Mouse (Mus musculus) central nervous system, embryonic 18 days (tissue): Measurements from ENCODE around the gene Gpc3. TPM values are rescaled to one million over a fixed set of nuclear protein-coding genes. Genes with fewer than 3 reads are reported as not detected.

Experiments used
- polyA plus RNA-seq: library from polyadenylated mRNA; depleted of rRNA; stranded (reverse); fragments of >200 nt; gene quantifications from 2 replicates; pipeline ENCODE4 v1.2.3, GENCODE M21; 2012; rRNA removed

The Gpc3 gene
- 28.2 and 35.2 TPM in 2 replicates for polyA plus RNA-seq

GRCm38 (mm10) chrX:52613328-52614030 is at the start of gene Gpc3:
Gpc3 (minus strand) TSS chrX:52613950.

Other genes with a start within 250 kb of the Gpc3 start
- 3.6 and 4.2 TPM in 2 replicates for gene Ccdc160, start 177.2 kb upstream of the Gpc3 start, polyA plus RNA-seq